In the genomic region with DNA sequence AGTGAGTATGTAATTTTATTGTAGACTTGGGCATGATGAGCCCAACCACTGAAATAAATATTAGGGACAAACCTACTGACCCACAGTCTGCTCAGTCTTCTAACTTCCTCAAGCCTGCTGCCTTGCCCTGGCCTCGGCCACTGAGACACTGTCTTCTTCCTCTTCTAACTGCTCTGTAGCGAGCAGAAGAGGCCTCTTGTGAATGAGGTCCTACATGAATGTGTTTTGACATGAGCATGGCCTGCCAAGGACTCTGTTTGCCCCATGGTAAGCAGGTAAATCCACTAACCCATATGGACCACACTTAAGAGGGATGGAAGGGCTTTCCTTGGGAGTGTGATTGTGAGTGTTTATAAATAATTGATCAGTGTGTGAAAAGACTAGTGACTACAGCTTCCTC, we compare ENCODE assay signal across 10 mouse cellular contexts.
"Had no signal": no experiment of that assay in that cellular context is flagged by ENCODE, and none has a peak within 500 bp of the region (broad histone marks: within the 10 kb centered on the region; RNA-seq: fewer than 3 reads in every experiment).

No protein-coding gene starts in this region.

- DNase-seq: kidney, adult 2 months; kidney, postnatal 14 days; lung, adult 2 months; lung, postnatal 36 days; right cerebral cortex, adult 18-20 months; right cerebral cortex, postnatal 25 days; thymus, adult 18-20 months; thymus, postnatal 14 days had no signal

- ATAC-seq: lung, postnatal 0 days; midbrain, embryonic 15.5 days had no signal
